Mouse (Mus musculus): ENCODE data around the gene Nox4.

- no peak for TF ChIP-seq POLR2A (IDR thresholded peaks at IDR 0.05; ENCODE audit: low read depth, low read length)
- TF ChIP-seq CTCF (conservative IDR thresholded peaks at IDR 0.05; ENCODE audit: insufficient read depth, insufficient read length, low read depth, low read length), result no peak
Observed at GRCm38 (mm10) chr7:87352818-87353217, 106.9 kb downstream of the Nox4 start.
